Mouse (Mus musculus) embryonic fibroblast, embryonic 13.5 days (primary cell): ENCODE measurements around the gene Myl4.

Experiments used
- CTCF ChIP-seq: IDR thresholded peaks from 2 replicates; pipeline ENCODE4 v1.5.1; 2011; ENCODE audit warnings: mild to moderate bottlenecking, control low read depth, low read length, moderate library complexity, borderline replicate concordance; ENCODE audit not compliant: insufficient read depth
- POLR2A ChIP-seq: IDR thresholded peaks from 2 replicates; pipeline ENCODE4 v1.6.1; 2011; ENCODE audit warnings: low read depth, mild to moderate bottlenecking, control low read depth, low read length, moderate library complexity

DNA sequence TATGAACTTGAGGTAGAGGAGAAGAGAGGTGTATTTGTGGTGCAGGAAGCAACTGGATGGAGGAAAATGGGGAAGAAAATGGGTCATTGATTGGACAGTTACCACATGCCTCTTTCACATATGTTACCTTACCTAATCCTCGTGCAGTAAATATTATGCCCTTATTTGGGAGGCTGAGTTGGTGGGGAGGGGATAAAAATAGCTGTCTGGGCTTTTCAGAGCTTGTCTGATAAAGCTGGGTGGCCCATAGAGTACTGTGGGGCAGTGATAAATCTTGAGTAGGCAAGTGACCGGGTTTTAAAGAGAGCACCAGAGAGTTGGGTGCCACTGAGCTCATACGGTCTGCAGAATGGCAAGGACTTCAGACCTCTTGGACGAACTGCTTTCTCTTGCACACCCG lies 65.7 kb downstream of the Myl4 start:
- TF ChIP-seq POLR2A (no peak), CTCF (no peak)
